Mouse (Mus musculus) heart, embryonic 16.5 days (tissue): ENCODE measurements around the gene Cst6. TPM values are rescaled to one million over a fixed set of nuclear protein-coding genes. Genes with fewer than 3 reads are reported as not detected.

ENCODE experiments used
- ATAC-seq: fragments of 200-750 bp; cut with Nextera tagmentation; replicated peaks from 2 replicates; pipeline ENCODE4 v1.8.0; 2017; ENCODE audit warnings: moderate number of reproducible peaks; ENCODE audit not compliant: insufficient read depth, low FRiP score; ENCODE audit errors: extremely low read depth
- H3K27ac ChIP-seq: fragments of 300-500 bp; sonication (generic); 2 replicates; pipeline ENCODE4 v1.5.1; 2014; ENCODE audit warnings: mild to moderate bottlenecking, low read length, control low read depth, moderate library complexity
- H3K27me3 ChIP-seq: fragments of 300-500 bp; sonication (generic); 2 replicates; pipeline ENCODE4 v1.6.1; 2014; ENCODE audit warnings: low read length, mixed read lengths; ENCODE audit not compliant: control insufficient read depth, insufficient read depth
- H3K36me3 ChIP-seq: fragments of 300-500 bp; sonication (generic); 2 replicates; pipeline ENCODE4 v1.6.1; 2014; ENCODE audit not compliant: control insufficient read depth, insufficient read depth
- H3K4me1 ChIP-seq: fragments of 300-500 bp; sonication (generic); 2 replicates; pipeline ENCODE4 v1.6.1; 2014; ENCODE audit warnings: low read length, mixed read lengths; ENCODE audit not compliant: control insufficient read depth, insufficient read depth
- H3K4me2 ChIP-seq: fragments of 300-500 bp; sonication (generic); 2 replicates; pipeline ENCODE4 v1.6.1; 2014; ENCODE audit warnings: low read depth, mild to moderate bottlenecking, control low read depth, low read length
- H3K4me3 ChIP-seq: fragments of 300-500 bp; sonication (generic); 2 replicates; pipeline ENCODE4 v1.5.1; 2014; ENCODE audit warnings: mild to moderate bottlenecking, control low read depth, low read length
- H3K9ac ChIP-seq: fragments of 300-500 bp; sonication (generic); 2 replicates; pipeline ENCODE4 v1.6.1; 2014; ENCODE audit warnings: low read length, control low read depth
- H3K9me3 ChIP-seq: fragments of 300-500 bp; sonication (generic); replicated peaks from 2 replicates; pipeline ENCODE4 v1.6.1; 2016; ENCODE audit warnings: low read length; ENCODE audit not compliant: control insufficient read depth
- WGBS: fragments of 180-500 bp; shearing (Covaris S2); extraction: QIAGEN DNeasy Blood & Tissue Kit; methylation state at CpG from one replicate; pipeline ENCODE4 v1.1.7; 2014; 5-methylcytosine and 5-hydroxymethylcytosine counted together
- polyA plus RNA-seq: library from polyadenylated mRNA; unstranded; fragments of >200 nt; fragmentation: Nextera tagmentation; extraction: Ambion mirVana; gene quantifications from 2 replicates; pipeline ENCODE4 v1.2.1, GENCODE M21; 2015

Cst6 gene
- polyA plus RNA-seq, 1 experiment from 2014 or later: 2.1 TPM

DNA sequence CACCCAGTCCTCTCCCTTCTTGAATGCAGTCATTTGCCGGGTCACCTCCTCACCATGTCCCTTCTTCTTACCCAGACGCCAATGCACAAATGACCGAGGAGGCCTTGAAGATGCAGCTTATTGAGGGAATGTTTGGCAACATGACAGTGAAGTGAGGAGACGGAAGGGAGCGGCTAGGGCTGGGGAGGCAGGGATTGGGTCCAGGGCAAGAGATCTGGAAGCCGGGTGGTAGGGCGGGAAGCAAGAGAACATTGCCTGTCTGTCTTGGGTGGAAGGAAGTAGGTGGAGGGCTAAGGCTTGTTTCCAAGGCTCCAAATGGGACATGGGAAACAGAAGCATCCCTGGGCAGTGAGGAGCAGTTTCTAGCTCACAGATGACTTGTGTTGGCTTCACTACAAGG lies 8.0 kb downstream of the Cst6 start:
- Histone ChIP-seq H3K4me3 (no peak overlapping the region), H3K36me3 (no peaks in the 10 kb centered on the region), H3K9me3 (no peaks in the 10 kb centered on the region), H3K9ac (no peak overlapping the region), H3K27ac (no peak overlapping the region), H3K4me2 (no peak overlapping the region), H3K27me3 (no peaks in the 10 kb centered on the region), H3K4me1 (0 out of 2 replicates have a peak, but pooled peaks cover 5% of the 10 kb centered on the region)
- no peak for ATAC-seq
- WGBS: 83% methylated on average over 7 of the region's 7 CpGs

DNA sequence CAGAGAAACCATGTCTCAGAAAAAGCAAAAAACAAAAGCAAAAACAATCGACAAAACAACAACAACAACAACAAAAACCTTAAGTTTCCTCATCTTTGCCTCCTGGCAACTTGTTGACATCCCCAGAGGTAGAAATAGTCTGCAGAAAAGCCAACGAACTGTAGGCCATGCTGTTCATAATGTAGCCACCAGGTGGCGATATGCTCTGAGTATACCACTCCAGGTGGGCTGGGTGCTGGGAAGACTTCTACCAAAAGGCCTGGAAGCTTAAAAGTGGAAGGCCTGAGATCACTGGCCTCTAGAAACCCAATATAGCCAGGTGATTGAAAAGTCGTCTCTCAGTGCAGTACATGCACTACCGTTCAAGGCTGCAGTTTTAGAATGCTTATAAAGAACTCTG lies 11.4 kb downstream of the Cst6 start:
- no peak for ATAC-seq
- H3K9ac ChIP-seq: no peak overlapping the region
- H3K27me3 ChIP-seq: no peaks in the 10 kb centered on the region
- no peaks in the 10 kb centered on the region for H3K36me3 ChIP-seq
- H3K27ac ChIP-seq: no peak overlapping the region
- 17% methylated on average over 5 of the region's 5 CpGs for WGBS
- H3K9me3 ChIP-seq: no peaks in the 10 kb centered on the region
- H3K4me1 ChIP-seq: peaks cover 6% of the 10 kb centered on the region
- H3K4me2 ChIP-seq: no peak overlapping the region
- H3K4me3 ChIP-seq: no peak overlapping the region

DNA sequence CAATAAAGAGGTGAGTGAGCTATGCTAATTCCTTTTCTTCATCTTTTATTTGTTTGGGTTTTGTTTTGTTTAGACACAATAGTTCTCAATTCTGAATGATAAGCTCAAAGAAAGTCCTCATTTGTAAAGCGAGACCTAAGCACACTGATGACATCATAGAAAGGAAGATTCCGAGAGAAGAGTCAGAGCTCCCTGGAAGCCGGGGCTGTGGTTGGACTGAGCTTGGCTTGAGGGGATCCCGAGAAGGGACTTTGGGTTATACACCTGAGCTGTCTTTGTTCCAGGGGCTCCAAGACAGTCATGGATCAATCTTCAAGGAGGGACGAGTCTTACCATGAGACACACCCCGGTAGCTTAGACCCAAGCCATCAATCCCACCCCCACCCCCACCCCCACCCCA lies 13.9 kb downstream of the Cst6 start, which contains the start of gene Catsper1:
Gene Catsper1, plus strand, starts transcription at position 301 of the 400 bp plus-strand sequence.
- Histone ChIP-seq H3K27me3 (no peaks in the 10 kb centered on the region), H3K9me3 (no peaks in the 10 kb centered on the region), H3K9ac (no peak within 1 kb of the TSS), H3K4me3 (no peak within 1 kb of the TSS), H3K27ac (peak within 1 kb of the TSS; percentile 39), H3K4me2 (no peak within 1 kb of the TSS), H3K36me3 (no peaks in the 10 kb centered on the region), H3K4me1 (peaks cover 6% of the 10 kb centered on the region)
- ATAC-seq: no peak
- WGBS: 82% methylated on average over 6 of the region's 6 CpGs

DNA sequence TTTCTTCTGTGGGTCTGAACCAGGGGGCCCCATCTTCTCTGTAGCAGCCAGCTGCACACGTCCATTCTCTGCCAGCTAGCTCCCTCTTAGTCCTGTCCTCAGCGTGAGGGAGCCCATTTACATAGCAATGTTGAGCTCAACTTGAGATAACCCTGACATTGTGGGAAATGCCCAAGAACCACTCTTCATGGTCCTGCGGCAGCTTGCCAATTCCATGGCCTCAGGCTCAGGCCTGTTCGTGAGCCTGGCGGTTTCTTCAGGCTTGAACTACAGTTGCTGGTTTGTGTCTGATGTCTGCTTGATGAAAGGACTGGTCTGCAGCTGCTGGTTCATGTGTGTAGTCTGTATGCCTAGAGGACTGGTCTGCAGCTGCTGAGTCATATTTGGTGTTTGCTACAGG lies 14.6 kb downstream of the Cst6 start:
- Histone ChIP-seq H3K4me2 (no peak overlapping the region), H3K27me3 (no peaks in the 10 kb centered on the region), H3K4me3 (no peak overlapping the region), H3K9ac (no peak overlapping the region), H3K9me3 (no peaks in the 10 kb centered on the region), H3K36me3 (no peaks in the 10 kb centered on the region), H3K27ac (peak overlapping the region; percentile 39), H3K4me1 (peaks cover 6% of the 10 kb centered on the region)
- WGBS: 34% methylated on average over 5 of the region's 5 CpGs
- no peak for ATAC-seq

DNA sequence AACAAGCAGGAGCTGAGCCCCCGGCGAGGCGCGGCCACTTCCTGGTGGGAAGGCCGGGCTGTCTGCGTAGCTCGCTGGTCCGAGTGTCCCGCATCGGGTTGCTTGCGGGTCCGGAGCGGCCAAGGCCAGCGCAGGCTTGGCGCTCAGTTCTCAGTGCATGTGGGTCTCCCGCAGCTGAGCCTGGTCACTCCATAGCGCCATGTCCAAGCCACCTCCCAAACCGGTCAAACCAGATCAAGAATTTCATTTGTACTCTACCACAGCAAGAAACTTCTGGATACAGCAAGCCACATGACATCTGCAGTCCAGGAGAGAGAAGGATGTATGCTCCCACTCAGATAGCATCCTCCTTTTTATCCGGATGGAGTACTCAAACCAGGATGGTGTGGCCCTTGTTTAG lies 21.4 kb downstream of the Cst6 start:
- no peak for ATAC-seq
- H3K4me3 ChIP-seq: no peak overlapping the region
- H3K27ac ChIP-seq: no peak overlapping the region
- H3K4me1 ChIP-seq: no peaks in the 10 kb centered on the region
- H3K9ac ChIP-seq: no peak overlapping the region
- 74% methylated on average over 19 of the region's 19 CpGs for WGBS
- no peaks in the 10 kb centered on the region for H3K27me3 ChIP-seq
- H3K36me3 ChIP-seq: no peaks in the 10 kb centered on the region
- no peak overlapping the region for H3K4me2 ChIP-seq
- no peaks in the 10 kb centered on the region for H3K9me3 ChIP-seq

DNA sequence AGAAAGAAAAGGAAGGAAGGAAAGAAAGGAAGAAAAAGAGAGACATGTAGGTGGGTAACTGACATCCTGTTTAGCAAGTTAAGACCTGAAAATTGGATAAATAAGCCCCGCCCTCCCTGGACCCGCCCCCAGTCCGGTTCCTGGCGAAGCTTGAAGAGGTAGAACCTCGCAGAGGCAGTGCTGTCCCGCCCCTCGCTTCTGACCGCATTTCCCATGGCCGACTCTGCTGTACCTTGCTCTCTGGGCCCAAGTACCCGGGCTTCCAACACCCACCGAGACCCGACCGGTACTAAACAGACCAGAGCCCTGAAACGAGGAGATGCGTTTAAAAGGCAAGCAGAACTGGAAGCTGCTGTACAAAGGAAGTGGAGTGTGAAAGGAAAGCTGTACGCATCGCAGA lies 25.6 kb downstream of the Cst6 start:
- WGBS: 44% methylated on average over 17 of the region's 17 CpGs
- H3K36me3 ChIP-seq: no peaks in the 10 kb centered on the region
- H3K9me3 ChIP-seq: no peaks in the 10 kb centered on the region
- no peak overlapping the region for H3K9ac ChIP-seq
- H3K27ac ChIP-seq: no peak overlapping the region
- 0 out of 2 replicates have a peak overlapping the region, but pooled peaks have one; percentile 19 for H3K4me2 ChIP-seq
- no peaks in the 10 kb centered on the region for H3K27me3 ChIP-seq
- ATAC-seq: no peak
- no peaks in the 10 kb centered on the region for H3K4me1 ChIP-seq
- H3K4me3 ChIP-seq: no peak overlapping the region

DNA sequence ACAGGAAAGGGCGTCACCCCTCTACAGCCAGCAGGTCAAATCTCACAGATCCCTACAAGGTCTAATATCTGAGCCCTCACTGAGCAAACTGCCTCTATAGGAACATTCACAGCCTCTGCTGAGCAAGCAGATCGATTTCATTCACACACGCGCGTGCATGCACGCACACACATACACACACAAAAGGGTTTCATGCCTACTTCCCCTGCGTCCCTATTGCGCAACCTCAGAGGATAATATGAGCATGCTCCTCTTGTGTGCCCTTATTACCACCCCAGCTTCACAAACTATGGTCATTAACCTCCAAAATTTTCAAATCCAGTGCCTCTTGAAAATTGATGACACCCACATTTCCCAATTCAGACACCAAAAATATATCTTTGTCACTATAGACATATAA lies 36.2 kb downstream of the Cst6 start:
- ATAC-seq: no peak
- WGBS: 85% methylated on average over 8 of the region's 8 CpGs
- Histone ChIP-seq H3K4me3 (no peak overlapping the region), H3K27me3 (no peaks in the 10 kb centered on the region), H3K4me2 (no peak overlapping the region), H3K27ac (no peak overlapping the region), H3K36me3 (no peaks in the 10 kb centered on the region), H3K9me3 (no peaks in the 10 kb centered on the region; the same call in 1 of the 2 replicates), H3K4me1 (no peaks in the 10 kb centered on the region), H3K9ac (no peak overlapping the region)

DNA sequence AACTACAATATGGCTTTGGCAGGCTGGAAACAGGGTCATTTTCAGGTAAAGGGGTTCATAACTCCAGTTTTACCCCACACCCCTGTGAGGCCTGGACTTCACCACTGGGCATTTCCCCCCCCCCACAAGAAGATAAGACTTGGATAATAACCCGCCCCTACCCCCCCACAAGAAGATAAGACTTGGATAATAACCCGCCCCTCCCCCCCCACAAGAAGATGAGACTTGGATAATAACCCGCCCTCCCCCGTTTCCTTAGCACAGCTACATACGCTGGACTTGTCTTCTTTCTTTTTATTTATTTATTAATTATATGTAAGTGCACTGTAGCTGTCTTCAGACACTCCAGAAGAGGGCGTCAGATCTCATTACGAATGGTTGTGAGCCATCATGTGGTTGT lies 40.3 kb downstream of the Cst6 start:
- Histone ChIP-seq H3K4me2 (no peak overlapping the region), H3K36me3 (peaks cover 4% of the 10 kb centered on the region; the same call in 1 of the 2 replicates), H3K9ac (no peak overlapping the region), H3K9me3 (no peaks in the 10 kb centered on the region; the same call in 1 of the 2 replicates), H3K4me3 (no peak overlapping the region), H3K4me1 (no peaks in the 10 kb centered on the region), H3K27me3 (peaks cover 8% of the 10 kb centered on the region; the same call in 1 of the 2 replicates), H3K27ac (no peak overlapping the region)
- 80% methylated on average over 7 of the region's 7 CpGs for WGBS
- no peak for ATAC-seq

DNA sequence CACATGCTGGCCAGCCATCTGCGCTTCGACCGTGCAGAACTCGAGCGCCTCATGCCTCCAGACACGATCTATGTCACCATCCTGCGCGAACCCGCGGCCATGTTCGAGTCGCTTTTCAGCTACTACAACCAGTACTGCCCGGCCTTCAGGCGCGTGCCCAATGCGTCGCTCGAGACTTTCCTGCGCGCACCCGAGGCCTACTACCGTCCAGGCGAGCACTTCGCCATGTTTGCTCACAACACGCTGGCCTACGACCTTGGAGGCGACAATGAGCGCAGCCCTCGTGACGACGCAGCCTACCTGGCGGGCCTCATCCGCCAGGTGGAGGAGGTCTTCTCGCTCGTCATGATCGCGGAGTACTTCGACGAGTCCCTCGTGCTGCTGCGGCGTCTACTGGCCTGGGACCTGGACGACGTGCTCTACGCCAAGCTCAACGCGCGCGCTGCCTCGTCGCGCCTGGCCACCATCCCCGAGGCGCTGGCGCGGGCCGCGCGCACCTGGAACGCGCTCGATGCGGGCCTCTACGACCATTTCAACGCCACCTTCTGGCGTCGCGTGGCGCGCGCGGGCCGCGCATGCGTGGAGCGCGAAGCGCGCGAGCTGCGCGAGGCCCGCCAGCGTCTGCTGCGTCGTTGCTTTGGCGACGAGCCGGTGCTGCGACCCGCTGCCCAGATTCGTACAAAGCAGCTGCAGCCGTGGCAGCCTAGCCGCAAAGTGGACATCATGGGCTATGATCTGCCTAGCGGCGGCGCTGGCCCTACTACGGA lies 42.2 kb downstream of the Cst6 start:
- WGBS: 36% methylated on average over 98 of the region's 98 CpGs
- H3K27me3 ChIP-seq: peaks cover 8% of the 10 kb centered on the region; the same call in 1 of the 2 replicates
- H3K9ac ChIP-seq: no peak overlapping the region; the same call in 1 of the 2 replicates
- peaks cover 6% of the 10 kb centered on the region; the same call in 1 of the 2 replicates for H3K36me3 ChIP-seq
- no peaks in the 10 kb centered on the region; the same call in 1 of the 2 replicates for H3K9me3 ChIP-seq
- ATAC-seq: no peak
- H3K4me3 ChIP-seq: peak overlapping the region; percentile 35
- peak overlapping the region; percentile 56 for H3K4me2 ChIP-seq
- no peak overlapping the region for H3K27ac ChIP-seq
- H3K4me1 ChIP-seq: no peaks in the 10 kb centered on the region
